Mouse (Mus musculus) thymus, adult 2 months (tissue): ENCODE measurements around the gene Chpf.

Source experiments
- CTCF ChIP-seq: fragments of 200-500 bp; IDR thresholded peaks from 2 replicates; pipeline ENCODE4 v1.5.1; 2012; ENCODE audit warnings: mild to moderate bottlenecking, control low read depth, low read length, moderate library complexity, borderline replicate concordance; ENCODE audit not compliant: control insufficient read depth, poor library complexity, insufficient read depth; ENCODE audit errors: extremely low read depth
- POLR2A ChIP-seq: fragments of 200-500 bp; IDR thresholded peaks from 2 replicates; pipeline ENCODE4 v1.6.1; 2012; ENCODE audit warnings: mild to moderate bottlenecking, low read length, control low read depth, moderate library complexity; ENCODE audit not compliant: control insufficient read depth, poor library complexity, insufficient read depth; ENCODE audit errors: extremely low read depth

DNA sequence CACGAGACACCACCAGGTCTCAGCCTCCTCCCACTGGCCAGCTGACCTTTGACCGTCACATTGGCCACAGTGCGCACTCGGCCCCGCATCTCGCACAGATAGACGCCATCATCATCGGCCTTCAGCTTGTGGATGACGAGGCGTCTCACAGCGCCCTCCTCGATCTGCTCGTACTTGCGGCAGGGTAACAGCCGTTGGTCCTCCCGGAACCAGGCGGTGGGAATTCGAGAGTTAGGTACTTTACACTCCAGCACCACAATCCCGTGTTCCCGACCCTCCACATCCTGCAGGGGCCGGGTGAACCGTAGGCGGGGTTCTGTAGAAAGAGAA lies 24.5 kb upstream of the Chpf start:
- no peak for TF ChIP-seq CTCF
- TF ChIP-seq POLR2A: no peak
